Mouse (Mus musculus): ENCODE data around the gene Cfc1.
"Not testable (repeated sequence)": the region's sequence is repeated elsewhere in the genome, so short reads cannot be mapped to it uniquely, and the experiment has no call there.

Gene Cfc1

DNA sequence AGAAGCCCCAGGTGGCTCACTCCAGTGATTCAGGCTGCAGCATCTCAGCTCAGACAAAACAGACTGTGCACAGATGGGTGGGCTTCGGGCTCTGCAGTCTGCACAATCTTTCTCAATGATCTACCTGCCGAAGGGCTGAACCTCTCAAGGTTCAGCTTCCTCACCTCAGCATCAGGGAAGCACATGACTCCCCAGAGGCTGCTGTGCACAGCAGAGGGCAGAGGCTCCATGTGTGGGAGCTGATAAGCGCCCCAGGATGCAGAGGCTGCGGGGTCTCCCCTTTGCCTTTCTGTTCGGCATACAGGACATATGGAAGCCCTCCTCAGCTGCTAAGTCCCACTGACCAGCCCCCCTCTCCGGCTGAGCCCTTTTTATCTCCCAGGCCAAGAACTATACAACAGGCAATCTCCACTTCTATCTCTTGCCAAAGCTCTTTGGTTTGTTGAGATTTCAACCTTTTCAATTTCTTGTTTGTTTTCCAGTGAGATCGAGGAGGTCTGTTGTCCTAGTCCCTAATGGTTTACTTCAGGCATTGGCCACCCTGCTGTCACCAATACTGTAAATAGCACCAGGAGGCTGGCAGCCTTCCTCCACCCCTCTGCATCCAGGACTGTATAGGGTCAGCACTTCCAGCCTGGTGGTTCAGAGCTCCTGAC is at the start of gene Cfc1:
Cfc1 (plus strand) TSS at position 606 of the 656 bp plus-strand sequence.
- not testable (repeated sequence) for DNase-seq (ENCODE audit: low spot score)

DNA sequence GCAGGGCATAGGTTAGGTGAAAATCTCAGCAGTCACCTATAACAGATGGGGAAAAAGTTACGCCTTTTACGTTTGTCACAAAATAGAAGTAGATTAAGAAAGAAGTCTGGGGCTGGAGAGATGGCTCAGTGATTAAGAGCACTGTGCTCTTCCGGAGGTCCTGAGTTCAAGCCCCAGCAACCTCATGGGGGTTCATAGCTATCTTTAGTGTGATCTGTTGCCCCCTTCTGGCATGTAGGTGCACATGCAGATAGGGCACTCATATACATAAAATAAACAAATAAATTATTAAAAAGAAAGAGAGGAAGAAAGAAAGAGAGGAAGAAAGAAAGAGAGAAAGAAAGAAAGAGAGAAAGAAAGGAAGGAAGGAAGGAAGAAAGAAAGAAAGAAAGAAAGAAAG is 48.1 kb upstream of the Cfc1 start:
- no peak for DNase-seq (ENCODE audit: low spot score)

DNA sequence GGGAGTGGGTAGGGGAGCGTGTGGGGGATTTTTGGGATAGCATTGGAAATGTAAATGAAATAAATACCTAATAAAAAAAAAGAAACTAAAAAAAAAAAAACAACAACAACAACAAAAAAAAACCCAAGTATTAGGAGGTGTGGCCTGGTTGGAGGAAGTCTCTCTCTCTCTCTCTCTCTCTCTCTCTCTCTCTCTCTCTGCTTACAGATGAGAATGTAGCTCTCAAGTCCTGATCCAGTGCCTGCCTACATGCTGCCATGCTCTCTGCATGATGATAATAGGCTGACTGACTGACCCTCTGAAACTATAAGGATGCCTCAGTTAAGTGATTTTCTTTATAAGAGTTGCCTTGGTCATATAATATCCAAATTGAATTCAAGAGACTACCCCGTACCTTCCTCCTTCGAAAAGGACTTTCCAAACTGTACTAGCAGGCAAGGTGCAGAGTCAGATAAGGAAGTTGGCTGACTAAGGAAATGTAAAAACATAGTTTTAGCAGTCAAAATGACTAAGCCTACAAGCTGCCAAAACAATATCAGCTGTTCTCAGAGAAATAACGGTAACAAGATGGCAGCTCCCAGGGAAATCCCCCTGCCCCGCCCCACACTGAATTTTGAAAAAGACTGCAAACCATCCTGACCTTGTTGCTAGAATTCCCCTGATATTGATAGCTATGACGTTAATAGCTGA is 45.5 kb upstream of the Cfc1 start:
- no peak for DNase-seq (ENCODE audit: low spot score)

DNA sequence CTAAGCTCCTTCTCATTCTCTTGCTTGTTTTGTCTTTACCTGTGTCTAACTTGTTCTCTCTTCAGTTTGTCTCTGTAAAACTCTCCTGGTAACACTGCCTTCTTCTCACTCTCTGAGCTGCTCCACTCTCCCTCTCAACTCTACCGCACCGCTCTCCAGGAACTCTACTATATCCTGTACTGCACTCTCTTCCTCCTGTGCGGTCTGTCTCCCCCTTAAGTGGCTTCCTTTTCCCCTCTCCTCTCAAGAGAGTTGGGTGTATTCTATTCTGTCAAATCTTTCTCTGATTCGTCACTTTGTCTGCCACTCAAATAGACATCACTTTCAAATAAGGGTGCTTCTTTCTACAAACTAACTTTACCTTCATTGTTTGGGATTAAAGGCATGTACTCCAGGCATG is 44.0 kb upstream of the Cfc1 start:
- no peak for DNase-seq (ENCODE audit: low spot score)

DNA sequence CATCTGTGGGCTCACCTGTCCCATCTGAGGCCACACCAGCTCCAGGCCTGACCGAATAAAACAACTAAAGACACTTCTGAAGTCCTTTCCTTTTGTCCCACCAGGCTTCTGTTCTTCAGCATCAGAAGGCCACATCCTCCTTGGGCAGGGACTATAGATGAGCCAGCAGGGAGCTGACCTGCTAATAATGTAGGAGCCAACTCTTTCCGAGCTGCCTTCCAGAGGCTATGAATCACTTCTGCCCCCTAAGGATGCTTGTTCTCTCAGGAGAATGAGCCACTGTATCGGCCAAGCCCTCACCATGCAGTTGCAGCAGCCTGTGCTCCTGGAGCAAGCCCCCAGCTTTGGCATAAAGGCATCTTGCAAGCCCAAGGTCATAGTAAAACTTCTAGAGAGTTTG is 32.5 kb upstream of the Cfc1 start:
- no peak for DNase-seq (ENCODE audit: low spot score)

DNA sequence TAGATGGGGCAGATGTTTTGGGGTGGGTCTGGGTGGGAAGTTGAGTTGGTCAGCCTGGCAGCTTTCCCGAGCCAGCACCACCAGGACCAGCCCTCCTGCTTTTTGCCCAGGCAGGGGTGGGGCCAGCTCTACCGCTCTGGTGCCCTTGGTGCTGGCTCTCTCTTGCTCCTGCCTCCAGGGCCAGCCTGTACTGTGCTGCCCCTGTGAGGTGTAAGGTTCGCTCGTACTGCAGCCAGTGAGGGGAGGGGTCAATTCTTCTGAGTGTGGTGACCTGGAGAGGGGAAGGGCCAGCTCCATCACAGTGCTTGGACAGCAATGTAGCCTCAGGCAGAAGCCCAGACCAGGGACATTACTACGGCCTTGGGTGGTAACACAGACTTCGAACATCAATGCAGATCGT is 30.1 kb upstream of the Cfc1 start:
- DNase-seq (ENCODE audit: low spot score), result no peak

DNA sequence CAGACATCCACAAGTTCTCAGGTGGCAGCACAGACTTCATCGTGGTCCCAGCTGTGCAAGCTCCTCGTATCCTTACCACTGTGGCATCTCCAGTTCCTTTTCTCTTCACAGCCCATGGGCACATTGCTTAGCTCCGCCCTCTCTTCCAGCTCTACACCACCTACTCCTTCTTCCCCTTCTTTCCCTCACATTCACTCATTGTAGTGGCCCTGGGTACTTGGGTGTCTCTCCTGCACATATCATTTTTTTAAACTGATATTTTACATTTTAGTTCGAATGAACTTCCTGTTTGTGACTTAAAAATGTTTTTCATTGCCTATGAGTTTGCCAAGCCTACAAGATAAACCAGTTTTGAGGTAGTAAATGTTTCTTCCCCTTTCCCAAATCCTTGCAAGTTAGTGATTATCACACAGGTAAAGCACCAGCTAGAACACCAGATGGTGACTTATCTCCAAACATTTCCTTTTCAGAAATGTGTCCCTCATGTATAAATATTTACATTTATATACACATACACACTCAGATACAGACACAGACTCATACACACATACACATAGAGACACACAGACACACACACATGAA is 29.4 kb upstream of the Cfc1 start:
- DNase-seq (ENCODE audit: low spot score), result no peak

DNA sequence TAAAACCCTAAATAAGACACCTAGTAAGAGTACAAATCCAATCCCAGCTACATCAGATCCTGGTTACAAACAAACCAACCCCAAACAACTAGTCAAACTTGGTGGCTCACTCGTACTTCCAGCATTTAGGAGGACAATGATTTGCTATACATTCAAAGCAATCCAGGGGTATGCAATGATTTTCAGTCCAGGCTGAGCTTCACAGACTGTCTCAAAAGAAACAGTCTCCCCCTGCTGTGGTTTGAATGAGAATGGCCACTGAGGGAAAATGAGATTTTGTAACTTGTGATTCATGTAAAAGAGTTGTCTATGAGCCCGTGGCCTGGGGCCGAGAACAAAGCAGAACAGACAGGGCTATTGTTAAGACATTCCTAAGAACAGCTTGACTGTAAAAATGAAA is 27.5 kb upstream of the Cfc1 start:
- DNase-seq (ENCODE audit: low spot score), result no peak

DNA sequence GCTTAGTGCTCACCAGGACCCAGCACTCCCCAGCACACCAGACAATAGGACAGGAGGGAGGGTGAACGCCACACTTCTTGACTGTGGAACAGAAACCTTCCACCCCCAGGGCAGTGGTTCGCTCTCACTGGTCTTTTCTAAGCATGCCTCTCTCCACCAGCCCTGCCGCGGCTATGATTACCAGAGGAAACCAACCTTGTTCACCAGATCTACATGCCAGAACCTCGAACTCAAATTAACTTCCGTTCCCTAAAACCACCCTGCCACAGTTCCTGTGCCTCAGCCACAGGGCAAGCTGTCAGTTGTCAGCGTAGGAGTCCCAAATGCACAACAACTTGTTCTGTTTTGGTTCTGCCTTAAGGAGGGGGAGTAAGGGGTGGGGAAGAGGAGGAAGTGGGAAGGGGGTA is 24.9 kb upstream of the Cfc1 start:
- DNase-seq (ENCODE audit: low spot score), result no peak

DNA sequence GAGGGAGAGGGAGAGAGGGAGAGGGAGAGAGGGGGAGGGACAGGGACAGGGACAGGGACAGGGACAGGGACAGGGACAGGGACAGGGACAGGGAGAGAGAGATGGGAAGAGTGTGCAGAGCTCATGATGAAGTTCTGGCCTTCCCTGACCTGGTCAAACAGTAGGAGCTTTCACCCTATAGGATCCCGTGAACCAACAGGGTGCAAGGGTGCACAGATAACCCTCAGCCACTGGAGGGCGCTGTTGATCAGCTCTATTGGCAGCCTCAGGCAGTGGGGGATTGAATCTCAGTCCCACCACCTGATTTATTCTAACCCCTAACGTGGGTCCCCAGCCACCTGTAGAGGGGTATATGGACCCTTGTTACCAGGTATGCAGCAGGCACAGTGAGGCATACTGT is 24.4 kb upstream of the Cfc1 start:
- DNase-seq (ENCODE audit: low spot score), result peak; percentile 19

DNA sequence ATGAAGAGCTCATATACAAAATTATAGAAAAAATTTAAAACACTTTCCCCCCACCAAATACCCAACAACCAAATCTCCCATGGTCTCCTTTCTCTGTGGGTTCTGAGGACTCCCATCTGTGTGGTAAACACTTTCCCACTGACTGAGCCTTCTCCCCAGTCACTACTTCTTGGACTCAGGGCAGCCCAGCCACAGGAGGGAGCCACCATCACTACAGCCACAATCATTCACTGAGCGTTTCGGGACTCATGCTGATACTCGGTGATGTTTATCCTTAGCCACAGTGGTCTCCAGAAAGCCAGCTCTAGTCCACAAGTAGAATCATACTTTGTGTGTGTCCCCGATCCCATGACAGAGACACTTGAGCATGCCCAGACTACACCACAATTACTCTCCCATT is 22.4 kb upstream of the Cfc1 start:
- no peak for DNase-seq (ENCODE audit: low spot score)

DNA sequence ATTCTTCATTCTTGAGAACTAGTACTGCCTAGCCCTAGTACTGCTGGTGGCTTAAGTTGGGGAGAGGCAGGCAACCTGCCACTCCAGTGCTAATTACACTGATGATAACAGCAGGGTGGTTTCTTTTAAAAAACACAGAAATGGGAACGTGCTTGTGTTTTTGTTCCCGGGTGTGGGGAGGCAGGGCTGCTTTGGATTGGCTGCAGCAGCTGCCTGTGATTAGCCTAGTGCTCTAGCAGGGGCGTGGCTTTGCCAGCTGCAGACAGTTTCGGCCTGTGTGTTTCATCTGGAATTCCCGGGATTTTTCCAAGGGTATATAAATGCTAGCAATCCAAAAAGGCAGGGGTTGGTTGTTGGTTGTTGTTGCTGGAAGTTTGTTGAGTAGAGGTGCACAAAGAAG is 18.9 kb upstream of the Cfc1 start:
- DNase-seq (ENCODE audit: low spot score), result no peak

DNA sequence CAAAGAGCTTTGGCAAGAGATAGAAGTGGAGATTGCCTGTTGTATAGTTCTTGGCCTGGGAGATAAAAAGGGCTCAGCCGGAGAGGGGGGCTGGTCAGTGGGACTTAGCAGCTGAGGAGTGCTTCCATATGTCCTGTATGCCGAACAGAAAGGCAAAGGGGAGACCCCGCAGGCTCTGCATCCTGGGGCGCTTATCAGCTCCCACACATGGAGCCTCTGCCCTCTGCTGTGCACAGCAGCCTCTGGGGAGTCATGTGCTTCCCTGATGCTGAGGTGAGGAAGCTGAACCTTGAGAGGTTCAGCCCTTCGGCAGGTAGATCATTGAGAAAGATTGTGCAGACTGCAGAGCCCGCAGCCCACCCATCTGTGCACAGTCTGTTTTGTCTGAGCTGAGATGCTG is 18.2 kb upstream of the Cfc1 start:
- not testable (repeated sequence) for DNase-seq (ENCODE audit: low spot score)

DNA sequence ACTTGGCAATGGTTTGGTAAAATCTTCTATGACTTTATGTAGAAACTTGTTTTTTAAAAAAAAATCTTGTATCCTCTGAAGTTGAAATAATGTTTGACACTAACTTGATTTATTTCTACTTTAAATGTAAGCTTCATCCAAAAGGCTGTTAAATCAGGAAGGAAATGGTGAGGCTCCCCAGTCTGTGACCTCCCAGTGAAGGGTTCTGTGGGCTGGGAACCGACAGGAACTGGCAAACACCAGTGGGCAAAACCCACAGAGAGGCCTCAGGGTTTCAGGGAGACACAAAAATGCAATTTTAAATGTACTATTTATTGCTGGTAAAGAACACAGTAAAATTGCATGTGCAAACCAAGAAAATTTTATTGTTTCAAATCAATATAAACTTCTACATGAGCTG is 17.7 kb upstream of the Cfc1 start:
- not testable (repeated sequence) for DNase-seq (ENCODE audit: low spot score)

DNA sequence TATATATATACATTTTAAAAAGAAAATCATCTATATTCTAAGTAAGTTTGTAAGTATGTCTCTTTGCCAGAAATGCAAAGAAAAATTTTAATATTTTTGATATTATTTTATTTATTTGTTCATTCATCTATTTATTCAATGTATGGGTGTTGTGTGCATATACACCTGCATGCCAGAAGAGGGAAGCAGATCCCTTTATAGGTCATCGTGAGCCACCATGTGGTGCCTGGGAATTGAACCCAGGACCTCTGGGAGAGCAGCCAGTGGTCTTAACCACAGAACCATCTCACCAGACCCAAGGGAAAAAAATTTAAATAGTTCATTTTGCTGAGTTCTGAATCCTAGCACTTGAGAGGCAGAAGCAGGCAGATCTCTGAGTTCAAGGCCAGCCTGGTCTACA is 17.2 kb upstream of the Cfc1 start:
- no peak for DNase-seq (ENCODE audit: low spot score)

DNA sequence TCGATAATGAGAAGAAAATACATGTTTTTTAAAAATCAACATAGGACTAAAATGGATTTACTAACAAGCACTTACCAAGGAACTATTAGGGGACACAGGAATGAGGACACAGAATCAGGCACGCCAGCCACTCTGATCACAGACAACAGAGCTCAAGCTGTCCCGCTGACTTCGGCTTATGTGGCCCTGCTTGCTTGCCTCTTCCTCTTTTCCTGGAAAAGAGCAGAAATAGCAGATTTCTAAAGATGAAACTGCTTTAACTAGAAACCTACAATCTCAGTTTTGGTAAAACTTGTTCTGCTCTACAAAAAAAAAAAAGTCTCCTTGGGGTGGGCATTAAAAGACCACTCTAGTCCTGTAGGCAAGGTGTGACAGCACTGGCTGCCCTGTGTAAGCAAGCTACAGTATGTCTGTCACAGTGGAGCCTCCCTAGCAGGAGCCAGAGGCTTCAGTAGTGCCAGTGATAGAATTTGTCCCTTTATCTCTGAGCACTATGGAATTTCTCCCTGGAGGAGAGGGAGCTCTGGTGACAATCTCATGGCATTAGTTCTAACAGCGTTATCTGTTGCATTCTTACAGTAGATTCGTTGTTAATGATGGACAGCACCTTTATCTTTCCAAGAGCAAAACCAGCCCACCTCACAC is 13.1 kb upstream of the Cfc1 start:
- no peak for DNase-seq (ENCODE audit: low spot score)

DNA sequence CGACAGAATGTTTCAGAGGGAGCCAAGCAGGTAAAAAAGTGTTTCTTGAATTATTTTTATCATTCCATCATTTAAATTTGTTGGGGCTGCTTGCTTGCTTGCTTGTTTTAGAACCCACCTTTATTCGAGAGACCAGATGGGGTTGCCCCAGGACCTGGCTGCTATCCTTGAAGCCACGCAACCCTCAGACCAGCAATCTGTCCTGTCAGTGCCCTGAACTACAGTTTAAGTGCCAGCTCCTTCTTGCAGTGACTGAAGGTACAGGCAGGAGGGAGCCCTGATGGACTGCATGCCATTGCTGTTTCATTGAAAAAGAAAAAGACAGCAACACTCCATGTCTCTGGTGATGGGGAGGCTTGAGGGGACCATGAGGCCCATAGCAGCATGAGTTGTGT is 12.6 kb upstream of the Cfc1 start:
- DNase-seq (ENCODE audit: low spot score), result no peak

DNA sequence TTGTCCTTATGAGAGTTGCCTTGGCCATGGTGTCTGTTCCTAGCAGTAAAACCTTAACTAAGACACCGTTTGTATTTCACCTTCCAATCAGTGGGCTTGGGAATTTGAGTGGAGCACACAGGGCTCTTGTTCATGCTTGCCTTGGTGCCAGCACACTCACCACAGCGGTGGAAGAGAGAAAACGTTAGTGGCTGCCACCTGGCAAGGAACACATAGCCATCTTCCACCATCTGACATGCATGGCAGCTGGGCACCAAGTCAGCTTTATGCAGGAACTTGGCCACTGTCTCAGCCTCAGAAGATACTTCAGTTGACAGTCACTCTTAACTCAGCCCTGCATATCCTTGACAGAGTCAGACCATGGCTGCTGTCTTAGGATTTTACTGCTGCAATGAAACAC is 11.8 kb upstream of the Cfc1 start:
- DNase-seq (ENCODE audit: low spot score), result no peak

DNA sequence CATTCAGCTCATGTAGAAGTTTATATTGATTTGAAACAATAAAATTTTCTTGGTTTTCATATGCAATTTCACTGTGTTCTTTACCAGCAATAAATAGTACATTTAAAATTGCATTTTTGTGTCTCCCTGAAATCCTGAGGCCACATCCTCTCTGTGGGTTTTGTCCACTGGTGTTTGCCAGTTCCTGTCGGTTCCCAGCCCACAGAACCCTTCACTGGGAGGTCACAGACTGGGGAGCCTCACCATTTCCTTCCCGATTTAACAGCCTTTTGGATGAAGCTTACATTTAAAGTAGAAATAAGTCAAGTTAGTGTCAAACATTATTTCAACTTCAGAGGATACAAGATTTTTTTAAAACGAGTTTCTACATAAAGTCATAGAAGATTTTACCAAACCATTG is 874 bp upstream of the Cfc1 start:
- DNase-seq (ENCODE audit: low spot score), result not testable (repeated sequence)

DNA sequence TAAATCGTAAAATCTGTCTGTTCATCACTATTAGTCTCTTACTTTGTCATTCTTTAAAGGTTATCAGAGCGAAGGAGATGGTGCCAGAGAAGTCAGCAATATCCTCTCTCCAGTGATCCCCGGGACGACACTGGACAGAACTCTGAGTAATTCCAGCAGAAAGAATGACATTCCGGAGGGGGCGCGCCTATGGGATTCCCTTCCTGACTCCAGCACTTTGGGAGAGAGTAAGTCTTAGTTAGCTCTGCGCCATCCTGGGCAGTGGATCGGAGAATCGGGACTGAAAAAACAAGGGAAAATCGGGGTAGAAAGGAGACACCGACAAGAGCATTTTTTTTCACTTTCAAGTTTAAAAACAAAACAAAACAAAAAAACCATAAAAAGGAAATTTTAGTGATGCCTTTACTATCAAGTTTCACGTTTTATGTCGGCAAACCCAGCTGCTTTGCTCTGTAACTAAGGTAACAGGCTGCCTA is 881 bp downstream of the Cfc1 start:
- no peak for DNase-seq (ENCODE audit: low spot score)

DNA sequence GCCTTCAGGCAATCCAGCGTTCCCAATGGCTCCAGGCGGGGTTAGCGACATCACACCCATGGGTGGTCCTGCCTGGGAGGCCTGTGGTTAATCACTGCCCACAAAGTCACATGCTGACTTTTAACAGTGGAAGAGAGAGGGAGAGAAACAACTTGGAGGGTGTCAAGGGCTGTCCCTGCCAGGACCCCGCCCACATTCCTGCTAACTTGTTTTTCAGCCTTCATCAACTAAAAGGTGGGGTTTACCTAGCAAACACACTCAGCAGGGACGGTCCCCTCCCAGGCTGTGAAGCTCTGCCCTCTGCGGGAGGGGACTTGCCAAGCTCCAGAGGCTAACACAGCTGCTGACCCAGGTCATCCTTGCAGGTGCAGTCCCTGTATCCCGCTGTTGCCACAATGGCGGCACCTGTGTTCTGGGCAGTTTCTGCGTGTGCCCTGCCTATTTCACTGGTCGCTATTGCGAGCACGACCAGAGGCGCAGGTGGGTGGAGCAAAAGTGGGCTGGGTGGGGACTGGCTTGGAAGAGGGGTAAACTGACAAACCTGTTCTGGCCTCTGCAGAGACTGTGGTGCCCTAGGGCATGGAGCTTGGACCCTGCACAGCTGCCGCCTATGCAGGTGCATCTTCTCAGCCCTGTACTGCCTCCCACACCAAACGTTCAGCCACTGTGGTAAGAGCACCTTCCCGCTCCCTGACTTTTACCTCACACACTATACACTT is 1.5 kb downstream of the Cfc1 start:
- peak; percentile 7 for DNase-seq (ENCODE audit: low spot score)

DNA sequence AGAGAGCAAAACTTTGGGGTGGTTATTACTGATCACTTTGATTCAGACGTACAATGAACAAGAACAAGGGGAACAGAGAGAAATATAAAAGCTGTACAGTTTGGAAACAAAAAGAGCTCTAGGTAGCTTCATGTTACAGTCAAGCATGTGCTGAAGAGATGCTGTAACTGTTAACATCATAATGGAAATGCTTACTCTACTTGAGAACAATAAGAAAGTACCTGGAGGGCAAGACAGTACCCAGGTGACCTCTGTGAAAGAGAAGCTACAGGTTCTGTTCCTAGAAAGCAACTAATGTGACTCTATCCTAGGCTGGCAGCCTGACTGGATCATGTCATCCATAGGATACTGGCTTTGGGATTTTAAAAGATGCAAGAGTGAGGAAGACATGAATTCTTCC is 11.6 kb downstream of the Cfc1 start:
- no peak for DNase-seq (ENCODE audit: low spot score)

Measured in ovary, postnatal 36 days (tissue).